Mouse (Mus musculus) heart, embryonic 12.5 days (tissue): Measurements from ENCODE around the gene Tpsab1. TPM values are rescaled to one million over a fixed set of nuclear protein-coding genes. Genes with fewer than 3 reads are reported as not detected.

Source experiments
- ATAC-seq: fragments of 200-750 bp; cut with Nextera tagmentation; 2 replicates; pipeline ENCODE4 v1.8.0; 2017; ENCODE audit warnings: moderate TSS enrichment, moderate library complexity; ENCODE audit not compliant: insufficient number of reproducible peaks, low FRiP score
- H3K27ac ChIP-seq: fragments of 300-500 bp; sonication (generic); 2 replicates; pipeline ENCODE4 v1.5.1; 2016; ENCODE audit warnings: mild to moderate bottlenecking, moderate library complexity; ENCODE audit not compliant: poor library complexity, severe bottlenecking
- H3K27me3 ChIP-seq: fragments of 300-500 bp; sonication (generic); replicated peaks from 2 replicates; pipeline ENCODE4 v1.6.1; 2016; ENCODE audit warnings: mild to moderate bottlenecking, moderate library complexity
- H3K36me3 ChIP-seq: fragments of 300-500 bp; sonication (generic); 2 replicates; pipeline ENCODE4 v1.6.1; 2016; ENCODE audit warnings: mild to moderate bottlenecking, moderate library complexity
- H3K4me1 ChIP-seq: fragments of 300-500 bp; sonication (generic); replicated peaks from 2 replicates; pipeline ENCODE4 v1.6.1; 2016; ENCODE audit warnings: mild to moderate bottlenecking
- H3K4me2 ChIP-seq: fragments of 300-500 bp; sonication (generic); 2 replicates; pipeline ENCODE4 v1.6.1; 2016; ENCODE audit warnings: mild to moderate bottlenecking, moderate library complexity
- H3K4me3 ChIP-seq: fragments of 300-500 bp; sonication (generic); 2 replicates; pipeline ENCODE4 v1.5.1; 2016; ENCODE audit warnings: mild to moderate bottlenecking
- H3K9ac ChIP-seq: fragments of 300-500 bp; sonication (generic); 2 replicates; pipeline ENCODE4 v1.6.1; 2016; ENCODE audit warnings: mild to moderate bottlenecking, moderate library complexity
- H3K9me3 ChIP-seq: fragments of 300-500 bp; sonication (generic); replicated peaks from 2 replicates; pipeline ENCODE4 v1.6.1; 2016; ENCODE audit warnings: mild to moderate bottlenecking, moderate library complexity
- WGBS: fragments of 180-500 bp; shearing (Covaris S2); methylation state at CpG from one replicate; pipeline ENCODE4 v1.1.7; 2016; 5-methylcytosine and 5-hydroxymethylcytosine counted together
- polyA plus RNA-seq: library from polyadenylated mRNA; unstranded; fragments of >200 nt; fragmentation: Nextera tagmentation; extraction: Ambion mirVana; gene quantifications from 2 replicates; pipeline ENCODE4 v1.2.1, GENCODE M21; 2016

Gene Tpsab1
- polyA plus RNA-seq, 1 experiment from 2014 or later, result not detected

DNA sequence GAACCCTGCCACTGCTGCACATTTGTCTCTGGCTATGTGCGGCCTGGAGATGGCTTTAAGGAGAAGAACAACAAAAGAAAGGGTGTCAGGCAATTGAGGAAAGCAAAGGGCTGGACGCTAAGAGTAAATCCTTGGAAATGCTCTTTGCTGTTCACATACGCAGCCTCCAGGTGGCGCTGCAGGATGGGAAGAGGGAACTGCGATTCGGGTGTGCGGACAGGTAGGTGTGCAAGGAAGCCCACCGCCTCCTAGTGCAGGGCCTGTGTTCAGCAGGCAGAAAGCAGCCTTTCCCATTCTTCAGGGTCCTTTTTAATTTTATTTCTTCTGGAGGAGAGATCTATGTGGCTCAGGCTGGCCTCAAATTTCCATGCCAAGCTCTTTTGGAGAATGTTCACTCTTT lies 11.4 kb downstream of the Tpsab1 start:
- Histone ChIP-seq H3K4me1 (no peaks in the 10 kb centered on the region), H3K36me3 (no peaks in the 10 kb centered on the region), H3K9me3 (0 out of 2 replicates have a peak, but pooled peaks cover 2% of the 10 kb centered on the region), H3K4me2 (no peak overlapping the region), H3K27ac (no peak overlapping the region), H3K9ac (no peak overlapping the region), H3K4me3 (no peak overlapping the region), H3K27me3 (peaks cover 54% of the 10 kb centered on the region)
- ATAC-seq, result no peak
- 1% methylated on average over 8 of the region's 8 CpGs for WGBS

DNA sequence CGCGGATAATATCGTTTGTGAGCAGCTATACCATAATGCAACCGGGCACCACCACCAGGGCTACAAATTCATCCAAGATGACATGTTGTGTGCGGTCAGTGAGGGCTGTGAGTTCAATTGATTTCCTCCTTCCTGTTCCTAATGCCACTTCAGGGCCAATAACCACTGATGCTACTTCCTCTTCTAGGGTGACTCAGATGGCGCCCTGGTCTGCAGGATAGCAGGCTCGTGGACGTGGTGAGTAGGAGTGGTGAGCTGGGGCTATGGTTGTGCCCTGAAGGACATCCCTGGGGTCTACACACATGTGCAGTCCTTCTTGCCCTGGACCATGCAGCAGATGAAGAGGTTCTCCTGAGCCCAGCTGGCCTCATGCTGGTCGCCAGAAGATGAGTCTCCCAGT lies 13.0 kb downstream of the Tpsab1 start:
- Histone ChIP-seq H3K27me3 (peaks cover 54% of the 10 kb centered on the region), H3K4me2 (no peak overlapping the region), H3K9me3 (no peaks in the 10 kb centered on the region), H3K36me3 (no peaks in the 10 kb centered on the region), H3K9ac (no peak overlapping the region), H3K4me3 (no peak overlapping the region), H3K4me1 (no peaks in the 10 kb centered on the region), H3K27ac (no peak overlapping the region)
- 69% methylated on average over 9 of the region's 9 CpGs for WGBS
- ATAC-seq, result no peak

DNA sequence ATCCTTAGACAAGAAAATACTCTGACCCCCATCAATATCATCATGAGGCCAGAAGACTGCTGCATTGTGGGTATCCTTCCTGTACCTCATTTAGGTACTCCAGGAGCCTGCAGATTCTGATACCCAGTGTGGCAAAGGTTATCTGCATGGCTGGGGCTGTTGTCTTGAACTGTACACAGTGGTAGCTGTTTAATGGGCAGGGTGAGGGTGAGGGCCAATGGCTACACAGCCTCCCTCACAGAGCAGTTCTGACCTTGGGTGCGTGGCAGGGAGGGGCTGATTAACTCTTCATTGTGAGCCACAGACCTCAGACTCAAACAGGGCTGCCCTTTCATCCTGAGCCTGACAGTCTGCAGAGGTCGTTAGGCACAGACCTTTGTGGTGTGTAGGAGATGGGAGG lies 22.4 kb downstream of the Tpsab1 start:
- no peak overlapping the region for H3K4me3 ChIP-seq
- no peak overlapping the region for H3K4me2 ChIP-seq
- 17% methylated on average over 2 of the region's 2 CpGs for WGBS
- H3K27me3 ChIP-seq, result peaks cover 36% of the 10 kb centered on the region
- H3K27ac ChIP-seq, result no peak overlapping the region
- H3K9ac ChIP-seq, result no peak overlapping the region
- no peaks in the 10 kb centered on the region for H3K9me3 ChIP-seq
- no peaks in the 10 kb centered on the region for H3K4me1 ChIP-seq
- no peaks in the 10 kb centered on the region for H3K36me3 ChIP-seq
- no peak for ATAC-seq

- Histone ChIP-seq H3K9me3 (no peaks in the 10 kb centered on the region), H3K27me3 (peaks cover 36% of the 10 kb centered on the region), H3K4me3 (no peak overlapping the region), H3K36me3 (no peaks in the 10 kb centered on the region), H3K27ac (no peak overlapping the region), H3K4me1 (no peaks in the 10 kb centered on the region), H3K4me2 (no peak overlapping the region), H3K9ac (no peak overlapping the region)
- ATAC-seq, result no peak
- WGBS, result 89% methylated on average over 8 of the region's 8 CpGs
Observed at GRCm38 (mm10) chr17:25320819-25321218, 24.5 kb downstream of the Tpsab1 start.

DNA sequence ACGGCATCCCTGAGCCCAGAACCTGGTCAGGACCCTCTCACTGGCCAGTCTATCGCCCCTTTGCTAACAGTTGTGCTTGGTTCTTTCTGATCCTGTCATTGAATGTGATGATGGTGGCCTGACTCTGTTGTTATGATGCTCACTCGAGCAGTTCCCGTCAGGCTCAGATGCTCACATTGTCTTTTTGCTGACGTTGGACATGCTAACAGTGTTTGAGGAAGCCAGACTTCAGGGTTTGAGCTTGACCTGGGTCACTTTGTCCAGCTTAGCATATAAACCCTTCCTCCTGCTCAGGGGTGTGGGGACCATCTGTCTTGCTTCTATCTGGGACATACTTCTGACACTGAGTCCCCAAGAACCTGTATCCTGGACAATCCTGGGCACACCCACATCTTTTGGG lies 27.0 kb downstream of the Tpsab1 start, which contains the start of gene Prss29:
Prss29 (plus strand) TSS at position 301 of the 400 bp plus-strand sequence.
- Histone ChIP-seq H3K27me3 (peaks cover 29% of the 10 kb centered on the region), H3K9me3 (no peaks in the 10 kb centered on the region), H3K36me3 (no peaks in the 10 kb centered on the region), H3K4me3 (no peak within 1 kb of the TSS), H3K4me1 (no peaks in the 10 kb centered on the region), H3K4me2 (no peak within 1 kb of the TSS), H3K9ac (no peak within 1 kb of the TSS), H3K27ac (no peak within 1 kb of the TSS)
- 64% methylated on average over 5 of the region's 5 CpGs for WGBS
- ATAC-seq, result no peak

GRCm38 (mm10) chr17:25308346-25308745 lies 37.0 kb downstream of the Tpsab1 start, which contains the start of gene Prss28:
Gene Prss28, plus strand, starts transcription at chr17:25308646.
- Histone ChIP-seq H3K9me3 (0 out of 2 replicates have a peak, but pooled peaks cover 2% of the 10 kb centered on the region), H3K36me3 (no peaks in the 10 kb centered on the region), H3K9ac (no peak within 1 kb of the TSS), H3K4me3 (no peak within 1 kb of the TSS), H3K27me3 (peaks cover 10% of the 10 kb centered on the region; the same call in 1 of the 2 replicates), H3K4me2 (no peak within 1 kb of the TSS), H3K27ac (no peak within 1 kb of the TSS), H3K4me1 (no peaks in the 10 kb centered on the region)
- 53% methylated on average over 4 of the region's 4 CpGs for WGBS
- ATAC-seq, result no peak

GRCm38 (mm10) chr17:25298094-25298493 lies 47.3 kb downstream of the Tpsab1 start, which contains the start of gene Prss34:
Gene Prss34, plus strand, starts transcription at chr17:25298394.
- Histone ChIP-seq H3K4me3 (no peak within 1 kb of the TSS), H3K27ac (no peak within 1 kb of the TSS), H3K9ac (no peak within 1 kb of the TSS), H3K4me2 (no peak within 1 kb of the TSS), H3K36me3 (no peaks in the 10 kb centered on the region), H3K9me3 (no peaks in the 10 kb centered on the region), H3K27me3 (peaks cover 29% of the 10 kb centered on the region), H3K4me1 (no peaks in the 10 kb centered on the region)
- WGBS, result 81% methylated on average over 5 of the region's 5 CpGs
- no peak for ATAC-seq

DNA sequence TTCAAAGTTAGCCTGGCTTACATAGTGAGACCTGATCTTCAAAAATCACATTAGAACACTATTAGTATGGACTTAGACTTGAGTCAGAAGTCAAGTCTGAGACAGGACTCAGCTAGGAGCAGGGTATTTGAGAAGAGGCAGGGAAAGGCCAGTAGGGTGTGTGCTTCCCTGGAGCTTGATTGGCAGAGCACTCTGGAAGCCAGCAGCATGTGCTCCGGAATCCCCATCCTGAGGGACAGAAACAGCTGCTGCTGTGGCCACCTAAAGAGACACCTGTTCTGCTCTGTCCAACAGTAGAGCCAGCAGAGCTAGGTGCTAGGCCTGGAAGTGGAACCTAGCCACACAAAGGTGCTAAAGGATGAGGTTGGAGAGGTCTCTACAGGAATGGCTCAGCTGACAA lies 51.3 kb downstream of the Tpsab1 start:
- Histone ChIP-seq H3K9me3 (no peaks in the 10 kb centered on the region), H3K4me2 (no peak overlapping the region), H3K36me3 (no peaks in the 10 kb centered on the region), H3K27me3 (peaks cover 23% of the 10 kb centered on the region), H3K4me3 (no peak overlapping the region), H3K4me1 (no peaks in the 10 kb centered on the region), H3K9ac (no peak overlapping the region), H3K27ac (no peak overlapping the region)
- ATAC-seq, result no peak
- WGBS, result 56% methylated on average over 1 of the region's 1 CpGs

DNA sequence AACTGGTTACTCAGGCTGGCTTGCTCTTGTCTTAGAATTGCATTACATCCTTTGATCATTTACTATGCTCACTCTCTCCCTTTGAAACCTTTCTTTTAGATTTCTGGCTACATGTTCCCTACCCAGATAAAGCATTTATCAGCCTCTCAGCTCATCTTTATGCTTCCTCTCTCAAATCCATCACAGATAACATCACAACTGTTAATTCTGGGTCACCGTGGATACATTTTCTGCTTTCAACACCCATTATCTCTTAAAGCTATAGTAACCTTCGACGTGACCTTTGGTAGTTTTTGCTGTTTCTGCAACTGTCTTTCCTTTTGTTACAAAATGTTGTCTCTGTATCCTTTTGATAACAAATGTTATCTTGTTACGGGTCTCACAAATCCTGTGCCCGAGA lies 51.9 kb downstream of the Tpsab1 start:
- WGBS, result 45% methylated on average over 5 of the region's 5 CpGs
- no peak overlapping the region for H3K4me2 ChIP-seq
- ATAC-seq, result no peak

More for the DNA sequence above, 51.9 kb downstream of the Tpsab1 start:
- Histone ChIP-seq H3K4me3 (no peak overlapping the region), H3K4me1 (no peaks in the 10 kb centered on the region), H3K36me3 (no peaks in the 10 kb centered on the region), H3K27ac (no peak overlapping the region), H3K9me3 (no peaks in the 10 kb centered on the region), H3K27me3 (peaks cover 21% of the 10 kb centered on the region), H3K9ac (no peak overlapping the region)

Other genes starting within 250 kb of the Tpsab1 start
- 23.5 and 30.7 TPM in 2 replicates for gene Telo2, start 229.6 kb downstream of the Tpsab1 start, polyA plus RNA-seq
- gene Ptx4, start 224.8 kb downstream of the Tpsab1 start, polyA plus RNA-seq, result 0.27 TPM in 1 of 2 replicates, not detected in the other
- 19.5 and 21.1 TPM in 2 replicates for gene Clcn7, start 212.2 kb downstream of the Tpsab1 start, polyA plus RNA-seq
- not detected in 2 replicates for gene Ccdc154, start 183.1 kb downstream of the Tpsab1 start, polyA plus RNA-seq
- gene Gm38655, start 170.1 kb downstream of the Tpsab1 start, polyA plus RNA-seq, result not detected in 2 replicates
- gene BC003965, start 161.0 kb downstream of the Tpsab1 start, polyA plus RNA-seq, result 25.1 and 25.9 TPM in 2 replicates
- 5.1 and 6.3 TPM in 2 replicates for gene Unkl, start 157.2 kb downstream of the Tpsab1 start, polyA plus RNA-seq
- gene Gnptg, start 105.4 kb downstream of the Tpsab1 start, polyA plus RNA-seq, result 25.0 TPM in 2 replicates
- gene Tsr3, start 105.4 kb downstream of the Tpsab1 start, polyA plus RNA-seq, result 33.3 and 34.1 TPM in 2 replicates
- 0.18 and 0.42 TPM in 2 replicates for gene Baiap3, start 89.2 kb downstream of the Tpsab1 start, polyA plus RNA-seq
- gene Ube2i, start 70.9 kb downstream of the Tpsab1 start, polyA plus RNA-seq, result 459 and 468 TPM in 2 replicates
- not detected in 2 replicates for gene Prss34, start 47.2 kb downstream of the Tpsab1 start, polyA plus RNA-seq
- gene Prss28, start 36.9 kb downstream of the Tpsab1 start, polyA plus RNA-seq, result not detected in 2 replicates
- not detected in 2 replicates for gene Prss29, start 26.9 kb downstream of the Tpsab1 start, polyA plus RNA-seq
- gene Tpsb2, start 20.7 kb upstream of the Tpsab1 start, polyA plus RNA-seq, result not detected in 2 replicates
- not detected in 2 replicates for gene Tpsg1, start 23.7 kb upstream of the Tpsab1 start, polyA plus RNA-seq
- 13.5 and 16.3 TPM in 2 replicates for gene Cacna1h, start 88.2 kb upstream of the Tpsab1 start, polyA plus RNA-seq
- 0.45 and 0.54 TPM in 2 replicates for gene Tekt4, start 109.1 kb upstream of the Tpsab1 start, polyA plus RNA-seq
- 0.63 and 0.67 TPM in 2 replicates for gene Sstr5, start 151.7 kb upstream of the Tpsab1 start, polyA plus RNA-seq
- 1.6 and 1.9 TPM in 2 replicates for gene Sox8, start 225.1 kb upstream of the Tpsab1 start, polyA plus RNA-seq
- 34.6 and 35.3 TPM in 2 replicates for gene Lmf1, start 233.5 kb upstream of the Tpsab1 start, polyA plus RNA-seq